Mouse (Mus musculus): ENCODE measurements at regions not wholly inside any gene's neighbourhood (a gene's known extent, or its start where the extent isn't known, plus 50 kb on each side); places are given as distances from the start of the nearest gene placed in this dataset.
"Not testable (repeated sequence)": the region's sequence is repeated elsewhere in the genome, so short reads cannot be mapped to it uniquely, and the experiment has no call there.

GRCm38 (mm10) chr4:8070693-8071092 is 168.1 kb downstream of the Car8 start:
- not testable (repeated sequence) for TF ChIP-seq CTCF (IDR thresholded peaks at IDR 0.05; ENCODE audit: borderline replicate concordance, extremely low read depth, insufficient read depth, insufficient read length); POLR2A (IDR thresholded peaks at IDR 0.05; ENCODE audit: borderline replicate concordance, extremely low read depth, insufficient read depth, insufficient read length, poor library complexity, severe bottlenecking)

Data from brain, embryonic 14.5 days (tissue).